Mouse (Mus musculus) embryonic fibroblast, embryonic 13.5 days (primary cell): Measurements from ENCODE around the gene Ugt1a7c. TPM values are rescaled to one million over a fixed set of nuclear protein-coding genes. Genes with fewer than 3 reads are reported as not detected.
A peak's percentile ranks its signal among the peaks of the same experiment; 100 is the strongest.

ENCODE experiments used
- H3K27ac ChIP-seq: 2 replicates; pipeline ENCODE4 v1.5.1; 2012; ENCODE audit warnings: low read length, control low read depth, inconsistent platforms; ENCODE audit not compliant: insufficient read depth
- H3K4me1 ChIP-seq: 2 replicates; pipeline ENCODE4 v1.6.1; 2011; ENCODE audit warnings: low read length; ENCODE audit not compliant: control insufficient read depth, insufficient read depth
- H3K4me3 ChIP-seq: 2 replicates; pipeline ENCODE4 v1.5.1; 2011; ENCODE audit warnings: mild to moderate bottlenecking, control low read depth, low read length; ENCODE audit not compliant: insufficient read depth
- CTCF ChIP-seq: IDR thresholded peaks from 2 replicates; pipeline ENCODE4 v1.5.1; 2011; ENCODE audit warnings: mild to moderate bottlenecking, control low read depth, low read length, moderate library complexity, borderline replicate concordance; ENCODE audit not compliant: insufficient read depth
- POLR2A ChIP-seq: IDR thresholded peaks from 2 replicates; pipeline ENCODE4 v1.6.1; 2011; ENCODE audit warnings: low read depth, mild to moderate bottlenecking, control low read depth, low read length, moderate library complexity
- polyA plus RNA-seq: library from polyadenylated mRNA; stranded (reverse); fragments of >200 nt; gene quantifications from 2 replicates; pipeline ENCODE4 v1.2.4, GENCODE M21; 2011; ENCODE audit warnings: low read depth; ENCODE audit not compliant: missing spikeins, insufficient read length

Ugt1a7c gene
- polyA plus RNA-seq, 1 experiment, result 8.0 TPM

- TF ChIP-seq CTCF, result no peak
- TF ChIP-seq POLR2A, result no peak
- Histone ChIP-seq H3K27ac (no peak overlapping the region), H3K4me1 (peaks cover 13% of the 10 kb centered on the region), H3K4me3 (no peak overlapping the region)
Observed at GRCm38 (mm10) chr1:88260114-88260513, 165.3 kb downstream of the Ugt1a7c start.

DNA sequence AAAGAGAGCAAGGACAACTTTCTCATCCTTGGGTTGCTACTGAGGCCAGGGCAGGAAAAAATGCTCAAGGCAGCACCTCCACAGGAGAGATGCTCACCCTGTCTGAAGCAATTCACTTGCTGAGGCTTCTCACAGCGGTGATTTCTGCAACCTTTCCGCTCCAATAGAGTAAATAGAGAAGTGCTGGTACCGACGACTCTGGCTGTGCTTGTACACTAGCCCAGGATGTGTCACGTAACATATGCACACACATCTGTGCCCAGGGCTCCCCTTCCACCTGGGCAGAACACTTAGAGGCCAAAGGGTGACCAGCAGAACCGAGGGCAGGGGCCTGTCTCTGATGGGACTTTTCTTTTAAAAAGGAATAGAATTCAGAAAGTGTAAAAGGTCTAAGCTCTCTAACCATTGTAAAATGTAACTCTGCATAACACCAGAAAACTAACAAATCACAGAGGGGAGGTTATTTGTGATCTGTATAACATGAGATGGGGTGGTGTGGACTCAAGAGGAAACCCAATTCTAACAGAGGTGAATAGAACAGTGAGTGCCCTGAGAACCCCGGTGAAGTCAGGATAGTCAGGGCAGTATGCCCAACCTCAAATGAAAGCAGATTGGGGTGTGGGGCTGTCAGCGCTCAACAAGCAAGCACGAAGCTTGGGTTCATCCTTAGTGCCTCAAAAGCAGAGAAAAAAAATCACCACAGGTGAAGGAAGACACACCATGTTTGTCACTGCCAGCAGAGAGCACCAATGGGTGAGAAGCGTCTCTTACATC is 165.9 kb downstream of the Ugt1a7c start:
- H3K4me3 ChIP-seq, result no peak overlapping the region
- no peak overlapping the region for H3K27ac ChIP-seq
- H3K4me1 ChIP-seq, result peaks cover 13% of the 10 kb centered on the region
- TF ChIP-seq CTCF, result no peak
- no peak for TF ChIP-seq POLR2A

- Histone ChIP-seq H3K4me1 (peaks cover 13% of the 10 kb centered on the region), H3K27ac (no peak overlapping the region), H3K4me3 (no peak overlapping the region)
- TF ChIP-seq POLR2A (no peak), CTCF (no peak)
Observed at GRCm38 (mm10) chr1:88261706-88262105, 166.8 kb downstream of the Ugt1a7c start.

DNA sequence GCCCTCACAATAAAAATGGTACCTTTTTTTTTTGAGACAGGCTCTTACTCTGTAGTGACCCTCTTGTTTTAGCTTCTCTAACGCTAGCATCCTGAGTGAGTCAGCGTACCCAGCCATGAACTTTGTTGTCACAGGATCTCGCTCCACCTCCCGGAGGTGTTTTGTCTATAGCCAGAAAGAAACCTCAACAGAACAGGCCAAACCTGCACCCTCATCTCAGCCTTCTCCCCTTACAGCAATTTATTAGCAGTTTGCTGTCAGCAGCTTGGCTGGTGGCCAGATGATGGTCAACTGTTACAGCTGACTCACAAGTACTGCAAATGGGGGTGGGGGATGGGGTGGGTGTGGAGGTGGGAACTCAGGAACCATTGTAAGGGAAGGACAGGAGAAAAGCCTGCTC is 167.4 kb downstream of the Ugt1a7c start:
- H3K4me3 ChIP-seq, result no peak overlapping the region
- TF ChIP-seq CTCF (no peak), POLR2A (no peak)
- no peak overlapping the region for H3K27ac ChIP-seq
- H3K4me1 ChIP-seq, result peaks cover 13% of the 10 kb centered on the region

- Histone ChIP-seq H3K4me1 (peaks cover 13% of the 10 kb centered on the region), H3K4me3 (no peak overlapping the region), H3K27ac (peak overlapping the region; percentile 5; the same call in 1 of the 2 replicates)
- no peak for TF ChIP-seq CTCF
- TF ChIP-seq POLR2A, result no peak
Observed at GRCm38 (mm10) chr1:88262961-88263360, 168.1 kb downstream of the Ugt1a7c start.

DNA sequence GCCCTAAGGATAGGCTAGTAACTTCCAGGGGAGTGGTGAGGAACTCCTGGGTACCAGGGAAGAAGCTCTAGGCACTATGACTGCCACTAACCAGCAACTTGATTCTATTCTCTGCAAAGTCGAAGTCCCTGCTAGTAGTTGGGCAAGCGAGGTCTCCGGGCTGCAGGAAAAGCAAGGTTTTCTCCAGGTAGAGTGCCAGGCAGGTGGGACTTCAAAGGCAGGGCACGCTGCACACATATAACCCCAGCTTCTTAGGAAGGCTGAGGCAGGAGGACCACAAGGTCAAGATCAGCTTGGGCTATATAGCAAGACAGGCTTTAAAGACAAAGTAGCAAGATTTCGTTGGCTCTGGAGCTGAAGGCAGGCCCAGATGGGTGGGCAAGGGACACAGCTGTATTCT is 168.9 kb downstream of the Ugt1a7c start:
- peaks cover 13% of the 10 kb centered on the region for H3K4me1 ChIP-seq
- H3K27ac ChIP-seq, result no peak overlapping the region
- H3K4me3 ChIP-seq, result no peak overlapping the region
- no peak for TF ChIP-seq POLR2A
- TF ChIP-seq CTCF, result no peak

GRCm38 (mm10) chr1:88264237-88264868 is 169.5 kb downstream of the Ugt1a7c start:
- H3K27ac ChIP-seq, result no peak overlapping the region
- no peak for TF ChIP-seq CTCF
- no peak for TF ChIP-seq POLR2A
- H3K4me1 ChIP-seq, result peaks cover 13% of the 10 kb centered on the region
- H3K4me3 ChIP-seq, result no peak overlapping the region

DNA sequence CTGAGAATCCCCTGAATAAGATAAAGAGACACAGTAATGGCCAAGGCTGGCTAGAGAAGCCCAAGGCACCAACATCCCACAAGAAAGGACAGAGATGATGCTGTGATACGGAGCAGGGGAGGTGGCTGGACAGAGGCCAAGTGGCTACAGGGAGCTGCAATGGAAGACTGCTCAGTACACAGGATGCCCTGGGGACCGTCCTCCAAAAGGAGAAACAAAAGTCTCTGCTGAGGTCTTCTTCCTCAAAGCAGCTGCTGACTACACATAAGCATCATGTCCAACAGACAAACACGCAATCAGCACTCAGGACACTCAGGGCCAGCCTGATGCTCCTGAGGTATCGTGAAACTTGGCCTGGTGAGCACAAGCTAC is 170.0 kb downstream of the Ugt1a7c start:
- no peak overlapping the region for H3K27ac ChIP-seq
- TF ChIP-seq POLR2A (no peak), CTCF (no peak)
- peaks cover 13% of the 10 kb centered on the region for H3K4me1 ChIP-seq
- H3K4me3 ChIP-seq, result no peak overlapping the region

GRCm38 (mm10) chr1:88266123-88266522 is 171.3 kb downstream of the Ugt1a7c start:
- no peak for TF ChIP-seq CTCF
- no peak for TF ChIP-seq POLR2A
- Histone ChIP-seq H3K27ac (no peak overlapping the region), H3K4me1 (peaks cover 13% of the 10 kb centered on the region)

GRCm38 (mm10) chr1:88267489-88267888 is 172.6 kb downstream of the Ugt1a7c start:
- Histone ChIP-seq H3K4me1 (peaks cover 6% of the 10 kb centered on the region), H3K4me3 (no peak overlapping the region), H3K27ac (no peak overlapping the region)
- TF ChIP-seq CTCF (no peak), POLR2A (no peak)

More at GRCm38 (mm10) chr1:88266123-88266522, 171.3 kb downstream of the Ugt1a7c start:
- no peak overlapping the region for H3K4me3 ChIP-seq
